Mouse (Mus musculus) MEL (cell line): ENCODE results near the gene B3gnt4. TPM values are rescaled to one million over a fixed set of nuclear protein-coding genes. Genes with fewer than 3 reads are reported as not detected.

Experiments
- DNase-seq: peaks from one replicate; pipeline ENCODE4 v3.0.0; 2011; ENCODE audit warnings: low read depth, low spot score
- H3K27ac ChIP-seq: 2 replicates; pipeline ENCODE4 v1.5.1; 2012; ENCODE audit warnings: low read depth, mild to moderate bottlenecking, control low read depth, low read length, moderate library complexity; ENCODE audit not compliant: control insufficient read depth
- H3K27me3 ChIP-seq, 2 experiments: fragments of 150-350 bp in 1 of 2; sonication (generic) in 1 of 2; 2 replicates each; pipeline ENCODE4 v1.6.1; 2012; ENCODE audit warnings: low read length in 2 of 2, mild to moderate bottlenecking in 2 of 2, improper control_type of control experiment in 1 of 2, moderate library complexity in 1 of 2; ENCODE audit not compliant: insufficient read depth in 2 of 2, control insufficient read depth in 1 of 2
- H3K36me3 ChIP-seq, 2 experiments: 2 replicates each; pipeline ENCODE4 v1.6.1; 2012 to 2014; ENCODE audit warnings: low read length in 2 of 2, improper control_type of control experiment in 1 of 2, inconsistent platforms in 1 of 2, mild to moderate bottlenecking in 1 of 2; ENCODE audit not compliant: insufficient read depth in 2 of 2, control insufficient read depth in 1 of 2
- H3K4me1 ChIP-seq, 2 experiments: fragments of 150-350 bp in 1 of 2; sonication (generic) in 1 of 2; 2 replicates each; pipeline ENCODE4 v1.6.1; 2012; ENCODE audit warnings: low read length in 2 of 2, improper control_type of control experiment in 1 of 2, mild to moderate bottlenecking in 1 of 2; ENCODE audit not compliant: insufficient read depth in 2 of 2, control insufficient read depth in 1 of 2
- H3K4me3 ChIP-seq, 2 experiments: fragments of 150-350 bp in 1 of 2; sonication (generic) in 1 of 2; 2 replicates each; pipeline ENCODE4 v1.5.1; 2012; ENCODE audit warnings: low read depth in 2 of 2, low read length in 2 of 2, mild to moderate bottlenecking in 2 of 2, moderate library complexity in 2 of 2, control low read depth in 1 of 2, improper control_type of control experiment in 1 of 2; ENCODE audit not compliant: control insufficient read depth in 1 of 2, insufficient read depth in 1 of 2
- H3K79me2 ChIP-seq: 2 replicates; pipeline ENCODE4 v1.6.1; 2012; ENCODE audit warnings: mild to moderate bottlenecking, low read length, moderate library complexity; ENCODE audit not compliant: control insufficient read depth, poor library complexity, insufficient read depth
- H3K9ac ChIP-seq: 2 replicates; pipeline ENCODE4 v1.6.1; 2012; ENCODE audit warnings: low read depth, mild to moderate bottlenecking, control low read depth, low read length, moderate library complexity; ENCODE audit not compliant: control insufficient read depth, poor library complexity, severe bottlenecking
- H3K9me3 ChIP-seq: fragments of 150-350 bp; sonication (generic); replicated peaks from 2 replicates; pipeline ENCODE4 v1.6.1; 2012; ENCODE audit warnings: mild to moderate bottlenecking, low read length, improper control_type of control experiment, moderate library complexity; ENCODE audit not compliant: insufficient read depth
- CHD2 ChIP-seq: IDR thresholded peaks from 2 replicates; pipeline ENCODE4 v1.6.1; 2011; ENCODE audit warnings: low read length, improper control_type of control experiment
- ETS1 ChIP-seq: IDR thresholded peaks from 2 replicates; pipeline ENCODE4 v1.6.1; 2012; ENCODE audit warnings: low read depth, mild to moderate bottlenecking, inconsistent platforms, low read length, improper control_type of control experiment, moderate library complexity
- GABPA ChIP-seq: IDR thresholded peaks from 2 replicates; pipeline ENCODE4 v1.6.1; 2012; ENCODE audit warnings: low read depth, mild to moderate bottlenecking, inconsistent platforms, low read length, improper control_type of control experiment, moderate library complexity
- HCFC1 ChIP-seq: IDR thresholded peaks from 2 replicates; pipeline ENCODE4 v1.6.1; 2012; ENCODE audit warnings: low read depth, mild to moderate bottlenecking, inconsistent platforms, low read length, improper control_type of control experiment, moderate library complexity
- KAT2A ChIP-seq: conservative IDR thresholded peaks from 2 replicates; pipeline ENCODE4 v1.6.1; 2012; ENCODE audit warnings: low read depth, low read length, improper control_type of control experiment, inconsistent platforms
- MAFK ChIP-seq: IDR thresholded peaks from 2 replicates; pipeline ENCODE4 v1.6.1; 2011; ENCODE audit warnings: low read depth, mild to moderate bottlenecking, low read length, improper control_type of control experiment, borderline replicate concordance
- MAX ChIP-seq: IDR thresholded peaks from 2 replicates; pipeline ENCODE4 v1.6.1; 2011; ENCODE audit warnings: low read length, improper control_type of control experiment
- MXI1 ChIP-seq: IDR thresholded peaks from 2 replicates; pipeline ENCODE4 v1.6.1; 2011; ENCODE audit warnings: mild to moderate bottlenecking, low read depth, low read length, improper control_type of control experiment
- MYC ChIP-seq: IDR thresholded peaks from 2 replicates; pipeline ENCODE4 v1.6.1; 2011; ENCODE audit warnings: low read depth, mild to moderate bottlenecking, low read length, improper control_type of control experiment, moderate library complexity
- NRF1 ChIP-seq: IDR thresholded peaks from 2 replicates; pipeline ENCODE4 v1.6.1; 2014; ENCODE audit warnings: low read depth, mild to moderate bottlenecking, inconsistent platforms, low read length, improper control_type of control experiment, moderate library complexity; ENCODE audit not compliant: poor library complexity, insufficient read depth, severe bottlenecking
- POLR2A ChIP-seq, 2 experiments: IDR thresholded peaks; 2 replicates each; pipeline ENCODE4 v1.6.1; 2011 to 2012; ENCODE audit warnings: low read length in 2 of 2, mild to moderate bottlenecking in 2 of 2, control low read depth in 1 of 2, improper control_type of control experiment in 1 of 2, low read depth in 1 of 2, moderate library complexity in 1 of 2; ENCODE audit not compliant: control insufficient read depth in 1 of 2, insufficient read depth in 1 of 2, poor library complexity in 1 of 2
- POLR2AphosphoS2 ChIP-seq: IDR thresholded peaks from 2 replicates; pipeline ENCODE4 v1.6.1; 2011; ENCODE audit warnings: low read length, improper control_type of control experiment
- SIN3A ChIP-seq: IDR thresholded peaks from 2 replicates; pipeline ENCODE4 v1.6.1; 2012; ENCODE audit warnings: low read length, improper control_type of control experiment, inconsistent platforms
- SMC3 ChIP-seq: IDR thresholded peaks from 2 replicates; pipeline ENCODE4 v1.6.1; 2011; ENCODE audit warnings: low read depth, low read length, improper control_type of control experiment
- TAL1 ChIP-seq: IDR thresholded peaks from 2 replicates; pipeline ENCODE4 v1.6.1; 2012; ENCODE audit warnings: mild to moderate bottlenecking, inconsistent platforms, low read length, moderate library complexity, mixed read lengths
- TBP ChIP-seq: IDR thresholded peaks from 2 replicates; pipeline ENCODE4 v1.8.0; 2011; ENCODE audit warnings: low read depth, low read length, improper control_type of control experiment
- UBTF ChIP-seq: IDR thresholded peaks from 2 replicates; pipeline ENCODE4 v1.6.1; 2012; ENCODE audit warnings: low read depth, mild to moderate bottlenecking, inconsistent platforms, low read length, improper control_type of control experiment, moderate library complexity, borderline replicate concordance; ENCODE audit not compliant: insufficient read depth
- USF2 ChIP-seq, 2 experiments: IDR thresholded peaks; 2 replicates each; pipeline ENCODE4 v1.6.1; 2011 to 2012; ENCODE audit warnings: improper control_type of control experiment in 2 of 2, low read length in 2 of 2, borderline replicate concordance in 1 of 2, inconsistent platforms in 1 of 2, low read depth in 1 of 2, mild to moderate bottlenecking in 1 of 2; ENCODE audit not compliant: insufficient read depth in 1 of 2
- ZC3H11A ChIP-seq: IDR thresholded peaks from 2 replicates; pipeline ENCODE4 v1.6.1; 2012; ENCODE audit warnings: low read depth, mild to moderate bottlenecking, inconsistent platforms, low read length, improper control_type of control experiment
- ZMIZ1 ChIP-seq: IDR thresholded peaks from 2 replicates; pipeline ENCODE4 v1.6.1; 2012; ENCODE audit warnings: low read depth, mild to moderate bottlenecking, inconsistent platforms, low read length, improper control_type of control experiment, moderate library complexity
- ZNF384 ChIP-seq: IDR thresholded peaks from 2 replicates; pipeline ENCODE4 v1.6.1; 2012; ENCODE audit warnings: low read depth, mild to moderate bottlenecking, inconsistent platforms, low read length, improper control_type of control experiment
- polyA plus RNA-seq, 2 experiments: library from polyadenylated mRNA; stranded (reverse) in 1 of 2; unstranded in 1 of 2; fragments of >175 nt in 1 of 2; fragments of >200 nt in 1 of 2; gene quantifications; 2 replicates each; pipeline versions ENCODE4 v1.2.1 to v1.2.4; 2012; ENCODE audit warnings: low replicate concordance in 2 of 2, low read depth in 1 of 2; ENCODE audit not compliant: insufficient read length in 2 of 2, insufficient read depth in 1 of 2, missing spikeins in 1 of 2
- total RNA-seq: library from RNA; depleted of rRNA; stranded (reverse); fragments of 300-350 nt; gene quantifications from 2 replicates; pipeline ENCODE4 v1.2.3, GENCODE M21; 2012

Gene B3gnt4
- total and polyA plus RNA-seq, 3 experiments: 0.25 to 0.39 TPM; not detected in 1

- no peak within 1 kb of the TSS for H3K27ac ChIP-seq
- H3K9ac ChIP-seq: peak within 1 kb of the TSS; percentile 60
- 0 out of 2 replicates have a peak, but pooled peaks have one; percentile 17 for TF ChIP-seq SIN3A
- TF ChIP-seq MYC: no peak
- TF ChIP-seq, all 39 proteins: peak for 1
- no peak for DNase-seq
- peaks cover 3 to 10% of the 10 kb centered on the region in 2 experiments; a peak in 3 of 4 replicates for H3K4me1 ChIP-seq
- no peaks in the 10 kb centered on the region for H3K9me3 ChIP-seq
- peaks cover 0 to 4% of the 10 kb centered on the region in 2 experiments; a peak in 2 of 4 replicates for H3K36me3 ChIP-seq
- peak within 1 kb of the TSS; percentile 88 to 99 for H3K4me3 ChIP-seq
- H3K27me3 ChIP-seq: no peaks in the 10 kb centered on the region
- H3K79me2 ChIP-seq: peaks cover 6% of the 10 kb centered on the region
Observed at GRCm38 (mm10) chr5:123525281-123525680, 15.0 kb downstream of the B3gnt4 start, which contains the start of gene Gm49027. Gm49027 (minus strand) TSS chr5:123525488.

GRCm38 (mm10) chr5:123525916-123526495 lies 15.7 kb downstream of the B3gnt4 start:
- TF ChIP-seq MAX: no peak
- TF ChIP-seq SIN3A: no peak
- no peak for TF ChIP-seq ETS1
- H3K9me3 ChIP-seq: no peaks in the 10 kb centered on the region
- no peak overlapping the region for H3K4me3 ChIP-seq
- no peak for DNase-seq
- H3K36me3 ChIP-seq: peaks cover 0 to 4% of the 10 kb centered on the region in 2 experiments; a peak in 2 of 4 replicates
- H3K27ac ChIP-seq: no peak overlapping the region
- peaks cover 3 to 10% of the 10 kb centered on the region in 2 experiments; a peak in 3 of 4 replicates for H3K4me1 ChIP-seq
- H3K79me2 ChIP-seq: peaks cover 6% of the 10 kb centered on the region
- no peak overlapping the region for H3K9ac ChIP-seq
- H3K27me3 ChIP-seq: no peaks in the 10 kb centered on the region

GRCm38 (mm10) chr5:123528641-123529040 lies 18.4 kb downstream of the B3gnt4 start:
- TF ChIP-seq TBP (no peak), TAL1 (no peak), ZMIZ1 (no peak), MXI1 (no peak), NRF1 (no peak), UBTF (no peak), MYC (no peak), POLR2A (IDR thresholded peaks at IDR 0.05; ENCODE audit: control insufficient read depth in 1 of 2, insufficient read depth in 1 of 2, low read depth in 1 of 2, low read length in 2 of 2, poor library complexity in 1 of 2) (no peak), SMC3 (no peak), POLR2AphosphoS2 (no peak), ZNF384 (no peak), GABPA (no peak), KAT2A (no peak), USF2 (IDR thresholded peaks at IDR 0.05; ENCODE audit: borderline replicate concordance in 1 of 2, insufficient read depth in 1 of 2, low read depth in 1 of 2, low read length in 2 of 2) (no peak), MAFK (no peak), HCFC1 (no peak), CHD2 (no peak), MAX (no peak), ZC3H11A (no peak)
- peaks cover 0 to 4% of the 10 kb centered on the region in 2 experiments; a peak in 3 of 4 replicates for H3K36me3 ChIP-seq
- H3K27ac ChIP-seq: no peak overlapping the region
- no peak overlapping the region for H3K4me3 ChIP-seq
- no peak for DNase-seq
- no peaks in the 10 kb centered on the region for H3K9me3 ChIP-seq
- peaks cover 3 to 5% of the 10 kb centered on the region in 2 experiments; a peak in 3 of 4 replicates for H3K4me1 ChIP-seq
- H3K79me2 ChIP-seq: peaks cover 2% of the 10 kb centered on the region; the same call in 1 of the 2 replicates
- no peak overlapping the region for H3K9ac ChIP-seq
- H3K27me3 ChIP-seq: no peaks in the 10 kb centered on the region
